Mouse (Mus musculus): Measurements from ENCODE around the gene B3gnt2. TPM values are rescaled to one million over a fixed set of nuclear protein-coding genes. Genes with fewer than 3 reads are reported as not detected.
A peak's percentile ranks its signal among the peaks of the same experiment; 100 is the strongest.

Gene B3gnt2
- polyA plus RNA-seq, 1 experiment from 2014 or later, result 9.2 TPM

- Histone ChIP-seq H3K36me3 (ENCODE audit: control insufficient read depth, insufficient read depth, low read length) (no peaks in the 10 kb centered on the region), H3K9ac (ENCODE audit: low read depth, low read length) (no peak overlapping the region), H3K27ac (replicated peaks; ENCODE audit: low read depth, low read length) (no peak overlapping the region), H3K4me3 (ENCODE audit: low read depth, low read length) (no peak overlapping the region), H3K27me3 (replicated peaks; ENCODE audit: control insufficient read depth, insufficient read depth, low read length) (no peaks in the 10 kb centered on the region), H3K4me2 (ENCODE audit: low read depth, low read length) (no peak overlapping the region), H3K9me3 (ENCODE audit: control insufficient read depth, low read length) (no peaks in the 10 kb centered on the region), H3K4me1 (ENCODE audit: control insufficient read depth, insufficient read depth, low read length) (no peaks in the 10 kb centered on the region)
- ATAC-seq (ENCODE audit: low read depth) (no peak), DNase-seq (ENCODE audit: low spot score) (no peak)
- WGBS, result 71% methylated on average over 1 of the region's 1 CpGs
Measured at GRCm38 (mm10) chr11:22755180-22755579, 105.6 kb downstream of the B3gnt2 start.

GRCm38 (mm10) chr11:22752596-22752995, 108.2 kb downstream of the B3gnt2 start:
- Histone ChIP-seq H3K4me3 (ENCODE audit: low read depth, low read length) (no peak overlapping the region), H3K4me1 (ENCODE audit: control insufficient read depth, insufficient read depth, low read length) (no peaks in the 10 kb centered on the region), H3K27ac (replicated peaks; ENCODE audit: low read depth, low read length) (no peak overlapping the region), H3K9me3 (ENCODE audit: control insufficient read depth, low read length) (no peaks in the 10 kb centered on the region), H3K27me3 (replicated peaks; ENCODE audit: control insufficient read depth, insufficient read depth, low read length) (no peaks in the 10 kb centered on the region), H3K9ac (ENCODE audit: low read depth, low read length) (no peak overlapping the region), H3K4me2 (ENCODE audit: low read depth, low read length) (no peak overlapping the region), H3K36me3 (ENCODE audit: control insufficient read depth, insufficient read depth, low read length) (no peaks in the 10 kb centered on the region)
- ATAC-seq (ENCODE audit: low read depth) (no peak), DNase-seq (ENCODE audit: low spot score) (no peak)
- WGBS, result 42% methylated on average over 5 of the region's 5 CpGs

GRCm38 (mm10) chr11:22751592-22751991, 109.2 kb downstream of the B3gnt2 start:
- no peak overlapping the region for H3K9ac ChIP-seq (ENCODE audit: low read depth, low read length)
- ATAC-seq (ENCODE audit: low read depth), result no peak
- no peak overlapping the region for H3K27ac ChIP-seq (replicated peaks; ENCODE audit: low read depth, low read length)
- H3K4me1 ChIP-seq (ENCODE audit: control insufficient read depth, insufficient read depth, low read length), result no peaks in the 10 kb centered on the region
- no peak for DNase-seq (ENCODE audit: low spot score)
- no peaks in the 10 kb centered on the region for H3K9me3 ChIP-seq (ENCODE audit: control insufficient read depth, low read length)
- no peak overlapping the region for H3K4me2 ChIP-seq (ENCODE audit: low read depth, low read length)
- H3K36me3 ChIP-seq (ENCODE audit: control insufficient read depth, insufficient read depth, low read length), result no peaks in the 10 kb centered on the region
- H3K4me3 ChIP-seq (ENCODE audit: low read depth, low read length), result no peak overlapping the region
- no peaks in the 10 kb centered on the region for H3K27me3 ChIP-seq (replicated peaks; ENCODE audit: control insufficient read depth, insufficient read depth, low read length)
- WGBS, result 87% methylated on average over 3 of the region's 3 CpGs

- DNase-seq (ENCODE audit: low spot score) (no peak), ATAC-seq (ENCODE audit: low read depth) (no peak)
- Histone ChIP-seq H3K36me3 (ENCODE audit: control insufficient read depth, insufficient read depth, low read length) (no peaks in the 10 kb centered on the region), H3K27me3 (replicated peaks; ENCODE audit: control insufficient read depth, insufficient read depth, low read length) (no peaks in the 10 kb centered on the region), H3K4me2 (ENCODE audit: low read depth, low read length) (no peak overlapping the region), H3K9ac (ENCODE audit: low read depth, low read length) (no peak overlapping the region), H3K4me1 (ENCODE audit: control insufficient read depth, insufficient read depth, low read length) (no peaks in the 10 kb centered on the region), H3K27ac (replicated peaks; ENCODE audit: low read depth, low read length) (no peak overlapping the region), H3K4me3 (ENCODE audit: low read depth, low read length) (no peak overlapping the region), H3K9me3 (ENCODE audit: control insufficient read depth, low read length) (peaks cover 7% of the 10 kb centered on the region)
- WGBS, result 79% methylated on average over 7 of the region's 7 CpGs
Measured at GRCm38 (mm10) chr11:22747406-22747805, 113.4 kb downstream of the B3gnt2 start.

GRCm38 (mm10) chr11:22745356-22745755, 115.4 kb downstream of the B3gnt2 start:
- Histone ChIP-seq H3K36me3 (ENCODE audit: control insufficient read depth, insufficient read depth, low read length) (no peaks in the 10 kb centered on the region), H3K4me2 (ENCODE audit: low read depth, low read length) (no peak overlapping the region), H3K27ac (replicated peaks; ENCODE audit: low read depth, low read length) (no peak overlapping the region), H3K9me3 (ENCODE audit: control insufficient read depth, low read length) (peaks cover 7% of the 10 kb centered on the region), H3K27me3 (replicated peaks; ENCODE audit: control insufficient read depth, insufficient read depth, low read length) (no peaks in the 10 kb centered on the region), H3K9ac (ENCODE audit: low read depth, low read length) (no peak overlapping the region), H3K4me3 (ENCODE audit: low read depth, low read length) (no peak overlapping the region), H3K4me1 (ENCODE audit: control insufficient read depth, insufficient read depth, low read length) (no peaks in the 10 kb centered on the region)
- ATAC-seq (ENCODE audit: low read depth) (no peak), DNase-seq (ENCODE audit: low spot score) (no peak)

GRCm38 (mm10) chr11:22743561-22744269, 117.0 kb downstream of the B3gnt2 start:
- DNase-seq (ENCODE audit: low spot score) (no peak), ATAC-seq (ENCODE audit: low read depth) (no peak)
- no peak overlapping the region for H3K4me3 ChIP-seq (ENCODE audit: low read depth, low read length)
- H3K27ac ChIP-seq (replicated peaks; ENCODE audit: low read depth, low read length), result no peak overlapping the region
- H3K4me1 ChIP-seq (ENCODE audit: control insufficient read depth, insufficient read depth, low read length), result no peaks in the 10 kb centered on the region
- no peak overlapping the region for H3K9ac ChIP-seq (ENCODE audit: low read depth, low read length)
- H3K36me3 ChIP-seq (ENCODE audit: control insufficient read depth, insufficient read depth, low read length), result no peaks in the 10 kb centered on the region
- H3K9me3 ChIP-seq (ENCODE audit: control insufficient read depth, low read length), result peaks cover 7% of the 10 kb centered on the region
- H3K4me2 ChIP-seq (ENCODE audit: low read depth, low read length), result no peak overlapping the region
- no peaks in the 10 kb centered on the region for H3K27me3 ChIP-seq (replicated peaks; ENCODE audit: control insufficient read depth, insufficient read depth, low read length)
- WGBS, result 90% methylated on average over 5 of the region's 5 CpGs

GRCm38 (mm10) chr11:22741998-22742626, 118.6 kb downstream of the B3gnt2 start:
- peak; percentile 89 for ATAC-seq (ENCODE audit: low read depth)
- Histone ChIP-seq H3K9ac (ENCODE audit: low read depth, low read length) (no peak overlapping the region), H3K27ac (replicated peaks; ENCODE audit: low read depth, low read length) (no peak overlapping the region), H3K36me3 (ENCODE audit: control insufficient read depth, insufficient read depth, low read length) (no peaks in the 10 kb centered on the region), H3K27me3 (replicated peaks; ENCODE audit: control insufficient read depth, insufficient read depth, low read length) (no peaks in the 10 kb centered on the region), H3K9me3 (ENCODE audit: control insufficient read depth, low read length) (peaks cover 7% of the 10 kb centered on the region), H3K4me2 (ENCODE audit: low read depth, low read length) (no peak overlapping the region), H3K4me1 (ENCODE audit: control insufficient read depth, insufficient read depth, low read length) (no peaks in the 10 kb centered on the region), H3K4me3 (ENCODE audit: low read depth, low read length) (no peak overlapping the region)
- WGBS, result 41% methylated on average over 7 of the region's 7 CpGs
- peak; percentile 66 for DNase-seq (ENCODE audit: low spot score)

GRCm38 (mm10) chr11:22741436-22741835, 119.3 kb downstream of the B3gnt2 start:
- Histone ChIP-seq H3K36me3 (ENCODE audit: control insufficient read depth, insufficient read depth, low read length) (no peaks in the 10 kb centered on the region), H3K4me1 (ENCODE audit: control insufficient read depth, insufficient read depth, low read length) (no peaks in the 10 kb centered on the region), H3K9ac (ENCODE audit: low read depth, low read length) (no peak overlapping the region), H3K4me3 (ENCODE audit: low read depth, low read length) (no peak overlapping the region), H3K27me3 (replicated peaks; ENCODE audit: control insufficient read depth, insufficient read depth, low read length) (no peaks in the 10 kb centered on the region), H3K27ac (replicated peaks; ENCODE audit: low read depth, low read length) (no peak overlapping the region), H3K4me2 (ENCODE audit: low read depth, low read length) (no peak overlapping the region), H3K9me3 (ENCODE audit: control insufficient read depth, low read length) (peaks cover 7% of the 10 kb centered on the region)
- ATAC-seq (ENCODE audit: low read depth) (no peak), DNase-seq (ENCODE audit: low spot score) (peak; percentile 27)
- WGBS, result 58% methylated on average over 3 of the region's 3 CpGs
